Mouse (Mus musculus): ENCODE data around the gene Cdk2ap1. TPM values are rescaled to one million over a fixed set of nuclear protein-coding genes. Genes with fewer than 3 reads are reported as not detected.
"Not testable (repeated sequence)": the region's sequence is repeated elsewhere in the genome, so short reads cannot be mapped to it uniquely, and the experiment has no call there.

The Cdk2ap1 gene
- polyA plus RNA-seq, 1 experiment, result 321 TPM

GRCm38 (mm10) chr5:124315941-124316340 is 46.9 kb downstream of the Cdk2ap1 start:
- Histone ChIP-seq H3ac (ENCODE audit: control insufficient read depth, insufficient read length, low read depth) (no peak overlapping the region), H3K4me3 (ENCODE audit: insufficient read depth, poor library complexity, severe bottlenecking) (no peak overlapping the region), H3K27me3 (ENCODE audit: control insufficient read depth, insufficient read depth, insufficient read length) (no peaks in the 10 kb centered on the region), H3K79me3 (ENCODE audit: low read depth) (no peaks in the 10 kb centered on the region), H3K79me2 (ENCODE audit: control insufficient read depth, insufficient read depth) (no peaks in the 10 kb centered on the region), H3K36me3 (ENCODE audit: control insufficient read depth, insufficient read depth) (peaks cover 51% of the 10 kb centered on the region)
- TF ChIP-seq CEBPB (IDR thresholded peaks at IDR 0.05; ENCODE audit: low read depth) (no peak), CTCF (IDR thresholded peaks at IDR 0.05; ENCODE audit: control insufficient read depth, insufficient read depth, insufficient read length) (no peak), MYOD1 (IDR thresholded peaks at IDR 0.05; ENCODE audit: control insufficient read depth, insufficient read length, low read depth) (no peak), FOSL1 (IDR thresholded peaks at IDR 0.05; ENCODE audit: insufficient read depth, low read length, poor library complexity, severe bottlenecking) (no peak), USF1 (IDR thresholded peaks at IDR 0.05; ENCODE audit: low read depth) (no peak), MAX (IDR thresholded peaks at IDR 0.05) (no peak), MYOG (IDR thresholded peaks at IDR 0.05; ENCODE audit: control insufficient read depth, extremely low read depth, insufficient read length) (no peak)

- H3K36me3 ChIP-seq (ENCODE audit: control insufficient read depth, insufficient read depth), result peaks cover 51% of the 10 kb centered on the region
- TF ChIP-seq USF1 (IDR thresholded peaks at IDR 0.05; ENCODE audit: low read depth), result no peak
- H3K4me3 ChIP-seq (ENCODE audit: insufficient read depth, poor library complexity, severe bottlenecking), result no peak overlapping the region
- H3ac ChIP-seq (ENCODE audit: control insufficient read depth, insufficient read length, low read depth), result no peak overlapping the region
- no peaks in the 10 kb centered on the region for H3K27me3 ChIP-seq (ENCODE audit: control insufficient read depth, insufficient read depth, insufficient read length)
- H3K79me2 ChIP-seq (ENCODE audit: control insufficient read depth, insufficient read depth), result no peaks in the 10 kb centered on the region
- H3K79me3 ChIP-seq (ENCODE audit: low read depth), result no peaks in the 10 kb centered on the region
These were observed 47.4 kb downstream of the Cdk2ap1 start for GRCm38 (mm10) chr5:124315498-124315897.

- Histone ChIP-seq H3ac (ENCODE audit: control insufficient read depth, insufficient read length, low read depth) (no peak overlapping the region), H3K27me3 (ENCODE audit: control insufficient read depth, insufficient read depth, insufficient read length) (no peaks in the 10 kb centered on the region), H3K4me3 (ENCODE audit: insufficient read depth, poor library complexity, severe bottlenecking) (no peak overlapping the region), H3K36me3 (ENCODE audit: control insufficient read depth, insufficient read depth) (peaks cover 67% of the 10 kb centered on the region), H3K79me3 (ENCODE audit: low read depth) (no peaks in the 10 kb centered on the region), H3K79me2 (ENCODE audit: control insufficient read depth, insufficient read depth) (peaks cover 6% of the 10 kb centered on the region)
- no peak for TF ChIP-seq MAX (IDR thresholded peaks at IDR 0.05)
- TF ChIP-seq FOSL1 (IDR thresholded peaks at IDR 0.05; ENCODE audit: insufficient read depth, low read length, poor library complexity, severe bottlenecking), result no peak
- no peak for TF ChIP-seq CTCF (IDR thresholded peaks at IDR 0.05; ENCODE audit: control insufficient read depth, insufficient read depth, insufficient read length)
- no peak for TF ChIP-seq CEBPB (IDR thresholded peaks at IDR 0.05; ENCODE audit: low read depth)
- TF ChIP-seq MYOD1 (IDR thresholded peaks at IDR 0.05; ENCODE audit: control insufficient read depth, insufficient read length, low read depth), result no peak
- TF ChIP-seq USF1 (IDR thresholded peaks at IDR 0.05; ENCODE audit: low read depth), result no peak
- TF ChIP-seq MYOG (IDR thresholded peaks at IDR 0.05; ENCODE audit: control insufficient read depth, extremely low read depth, insufficient read length), result no peak
These were observed 52.8 kb downstream of the Cdk2ap1 start for GRCm38 (mm10) chr5:124310091-124310490.

- H3K36me3 ChIP-seq (ENCODE audit: control insufficient read depth, insufficient read depth), result peaks cover 64% of the 10 kb centered on the region
- peaks cover 6% of the 10 kb centered on the region for H3K79me2 ChIP-seq (ENCODE audit: control insufficient read depth, insufficient read depth)
- no peak overlapping the region for H3K4me3 ChIP-seq (ENCODE audit: insufficient read depth, poor library complexity, severe bottlenecking)
- no peak for TF ChIP-seq USF1 (IDR thresholded peaks at IDR 0.05; ENCODE audit: low read depth)
- TF ChIP-seq CEBPB (IDR thresholded peaks at IDR 0.05; ENCODE audit: low read depth), result no peak
- TF ChIP-seq FOSL1 (IDR thresholded peaks at IDR 0.05; ENCODE audit: insufficient read depth, low read length, poor library complexity, severe bottlenecking), result no peak
- no peaks in the 10 kb centered on the region for H3K79me3 ChIP-seq (ENCODE audit: low read depth)
- H3K27me3 ChIP-seq (ENCODE audit: control insufficient read depth, insufficient read depth, insufficient read length), result no peaks in the 10 kb centered on the region
- no peak overlapping the region for H3ac ChIP-seq (ENCODE audit: control insufficient read depth, insufficient read length, low read depth)
These were observed 53.7 kb downstream of the Cdk2ap1 start for GRCm38 (mm10) chr5:124309155-124309554.

DNA sequence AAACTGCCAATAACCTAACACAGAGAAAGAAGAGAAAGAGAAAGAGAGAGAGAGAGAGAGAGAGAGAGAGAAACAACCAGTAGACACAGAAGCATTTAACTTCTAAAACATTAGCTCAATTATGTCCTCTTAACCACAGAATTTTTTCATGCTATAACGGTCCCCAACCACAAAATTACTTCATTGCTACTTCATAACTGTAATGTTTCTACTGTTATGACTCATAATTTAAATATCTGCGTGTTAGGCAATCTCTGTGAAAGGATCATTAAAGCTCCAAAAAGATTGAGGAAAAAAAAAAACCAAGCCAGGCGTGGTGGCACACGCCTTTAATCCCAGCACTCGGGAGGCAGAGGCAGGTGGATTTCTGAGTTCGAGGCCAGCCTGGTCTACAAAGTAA is 60.0 kb downstream of the Cdk2ap1 start:
- H3K27me3 ChIP-seq (ENCODE audit: control insufficient read depth, insufficient read depth, insufficient read length); H3K79me3 ChIP-seq (ENCODE audit: low read depth); H3ac ChIP-seq (ENCODE audit: control insufficient read depth, insufficient read length, low read depth); H3K79me2 ChIP-seq (ENCODE audit: control insufficient read depth, insufficient read depth); H3K4me3 ChIP-seq (ENCODE audit: insufficient read depth, poor library complexity, severe bottlenecking): not testable (repeated sequence)
- peak; percentile 97 for TF ChIP-seq CEBPB (IDR thresholded peaks at IDR 0.05; ENCODE audit: low read depth)
- peaks cover 66% of the 10 kb centered on the region for H3K36me3 ChIP-seq (ENCODE audit: control insufficient read depth, insufficient read depth)

DNA sequence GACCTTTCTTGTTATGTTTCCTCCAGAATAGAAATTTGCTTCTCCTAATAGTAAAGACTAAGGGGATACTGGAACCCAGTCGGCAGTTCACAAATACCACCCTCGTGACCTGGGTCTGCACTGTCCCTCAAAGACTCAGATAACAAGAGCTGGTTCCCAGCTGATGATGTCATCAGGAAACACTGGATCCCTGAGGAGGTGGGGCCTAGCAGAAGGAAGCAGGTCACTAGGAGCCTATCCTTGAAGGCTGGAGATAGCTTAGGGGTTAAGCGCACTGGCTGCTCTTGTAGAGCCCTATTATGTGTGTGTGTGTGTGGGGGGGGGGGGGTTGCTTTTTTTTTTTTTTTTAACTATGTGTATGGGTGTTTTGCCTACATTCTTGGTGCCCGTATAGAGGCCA is 62.8 kb downstream of the Cdk2ap1 start:
- TF ChIP-seq MAX (IDR thresholded peaks at IDR 0.05) (no peak), FOSL1 (IDR thresholded peaks at IDR 0.05; ENCODE audit: insufficient read depth, low read length, poor library complexity, severe bottlenecking) (no peak), CEBPB (IDR thresholded peaks at IDR 0.05; ENCODE audit: low read depth) (no peak), USF1 (IDR thresholded peaks at IDR 0.05; ENCODE audit: low read depth) (no peak)
- H3K79me3 ChIP-seq (ENCODE audit: low read depth), result peaks cover 2% of the 10 kb centered on the region
- H3ac ChIP-seq (ENCODE audit: control insufficient read depth, insufficient read length, low read depth), result no peak overlapping the region
- H3K36me3 ChIP-seq (ENCODE audit: control insufficient read depth, insufficient read depth), result peaks cover 50% of the 10 kb centered on the region
- no peaks in the 10 kb centered on the region for H3K79me2 ChIP-seq (ENCODE audit: control insufficient read depth, insufficient read depth)
- H3K4me3 ChIP-seq (ENCODE audit: insufficient read depth, poor library complexity, severe bottlenecking), result no peak overlapping the region
- H3K27me3 ChIP-seq (ENCODE audit: control insufficient read depth, insufficient read depth, insufficient read length), result no peaks in the 10 kb centered on the region

- H3K79me3 ChIP-seq (ENCODE audit: low read depth); H3K4me3 ChIP-seq (ENCODE audit: insufficient read depth, poor library complexity, severe bottlenecking); H3K79me2 ChIP-seq (ENCODE audit: control insufficient read depth, insufficient read depth); H3K27me3 ChIP-seq (ENCODE audit: control insufficient read depth, insufficient read depth, insufficient read length); H3ac ChIP-seq (ENCODE audit: control insufficient read depth, insufficient read length, low read depth): not testable (repeated sequence)
- H3K36me3 ChIP-seq (ENCODE audit: control insufficient read depth, insufficient read depth), result peaks cover 49% of the 10 kb centered on the region
- peak; percentile 1 for TF ChIP-seq CTCF (IDR thresholded peaks at IDR 0.05; ENCODE audit: control insufficient read depth, insufficient read depth, insufficient read length)
These were observed 63.6 kb downstream of the Cdk2ap1 start for GRCm38 (mm10) chr5:124299307-124299706.
